Mouse (Mus musculus) cortical plate, adult 2 months (tissue): Measurements from ENCODE around the gene Cyp26b1.

ENCODE experiments used
- CTCF ChIP-seq: fragments of 200-500 bp; IDR thresholded peaks from 2 replicates; pipeline ENCODE4 v1.5.1; 2011; ENCODE audit warnings: mild to moderate bottlenecking, control low read depth, low read length; ENCODE audit not compliant: insufficient read depth; ENCODE audit errors: extremely low read depth
- POLR2A ChIP-seq: fragments of 200-500 bp; IDR thresholded peaks from 2 replicates; pipeline ENCODE4 v1.6.1; 2011; ENCODE audit warnings: mild to moderate bottlenecking, low read length, control low read depth; ENCODE audit not compliant: insufficient read depth; ENCODE audit errors: extremely low read depth

DNA sequence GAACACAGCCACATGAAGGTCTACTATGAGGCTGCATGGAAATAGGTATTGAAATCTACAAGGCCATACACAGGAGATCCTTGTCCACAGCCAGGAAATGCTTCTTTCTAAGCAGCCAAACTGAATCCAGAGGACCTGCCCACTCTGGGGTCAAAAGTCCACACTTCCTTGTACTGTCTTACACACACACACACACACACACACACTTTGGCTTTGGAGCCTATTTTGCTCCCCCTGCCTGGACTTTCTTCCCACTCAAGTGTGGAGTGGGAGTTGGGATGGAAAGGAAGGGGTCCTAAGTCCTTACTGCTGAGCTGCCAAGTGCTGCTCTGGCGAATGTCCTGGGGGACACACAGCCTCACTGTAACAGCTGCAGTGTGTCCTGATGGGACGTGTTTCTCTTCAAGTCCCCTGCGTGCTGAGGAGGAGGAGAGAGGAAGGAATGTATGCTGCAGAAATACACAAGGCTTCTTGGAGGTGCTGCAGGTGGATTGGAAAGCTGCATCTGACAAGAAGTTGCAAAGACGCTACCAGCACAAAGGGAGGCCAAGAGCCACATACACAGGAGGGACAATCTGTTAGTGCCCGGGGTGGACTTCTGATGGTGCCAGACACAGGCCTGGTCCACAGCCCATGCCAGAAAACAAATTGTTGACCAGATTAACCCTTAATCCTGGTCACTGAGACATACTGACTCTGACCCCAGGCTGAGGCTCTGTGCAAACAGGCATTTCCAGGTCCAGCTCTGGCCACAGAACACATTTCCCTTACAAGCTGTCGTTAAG lies 2.6 kb downstream of the Cyp26b1 start:
- TF ChIP-seq POLR2A (no peak), CTCF (no peak)
